Mouse (Mus musculus) liver, adult (tissue): Measurements from ENCODE around the gene Foxp2.

Experiments used
- GATA4 ChIP-seq: IDR thresholded peaks from 2 replicates; pipeline ENCODE4 v1.6.1; 2014; ENCODE audit warnings: mild to moderate bottlenecking, low read length; ENCODE audit not compliant: insufficient replicate concordance

The Foxp2 gene

GRCm38 (mm10) chr6:14977042-14977441 is 75.9 kb downstream of the Foxp2 start:
- TF ChIP-seq GATA4: no peak

- TF ChIP-seq GATA4: no peak
These were observed 77.1 kb downstream of the Foxp2 start for GRCm38 (mm10) chr6:14978201-14978600.

GRCm38 (mm10) chr6:15008113-15008512 is 107.0 kb downstream of the Foxp2 start:
- no peak for TF ChIP-seq GATA4

- TF ChIP-seq GATA4: no peak
These were observed 127.3 kb downstream of the Foxp2 start for GRCm38 (mm10) chr6:15028488-15028887.

- TF ChIP-seq GATA4: no peak
These were observed 128.4 kb downstream of the Foxp2 start for GRCm38 (mm10) chr6:15029446-15030125.

- no peak for TF ChIP-seq GATA4
These were observed 162.1 kb downstream of the Foxp2 start for GRCm38 (mm10) chr6:15063246-15063645.

GRCm38 (mm10) chr6:15101548-15101947 is 200.4 kb downstream of the Foxp2 start:
- TF ChIP-seq GATA4: no peak

GRCm38 (mm10) chr6:15120916-15121315 is 219.8 kb downstream of the Foxp2 start:
- TF ChIP-seq GATA4: no peak

- TF ChIP-seq GATA4: no peak
These were observed 220.2 kb downstream of the Foxp2 start for GRCm38 (mm10) chr6:15121339-15121738.

- TF ChIP-seq GATA4: no peak
These were observed 229.0 kb downstream of the Foxp2 start for GRCm38 (mm10) chr6:15130142-15130541.

- no peak for TF ChIP-seq GATA4
These were observed 240.9 kb downstream of the Foxp2 start for GRCm38 (mm10) chr6:15142094-15142493.

- no peak for TF ChIP-seq GATA4
These were observed 250.5 kb downstream of the Foxp2 start for GRCm38 (mm10) chr6:15151619-15152018.

GRCm38 (mm10) chr6:15163508-15164053 is 262.4 kb downstream of the Foxp2 start:
- TF ChIP-seq GATA4: no peak

GRCm38 (mm10) chr6:15176754-15177153 is 275.6 kb downstream of the Foxp2 start:
- TF ChIP-seq GATA4: no peak

- no peak for TF ChIP-seq GATA4
These were observed 291.7 kb downstream of the Foxp2 start for GRCm38 (mm10) chr6:15192877-15193276.

GRCm38 (mm10) chr6:15242176-15242942 is 341.2 kb downstream of the Foxp2 start:
- no peak for TF ChIP-seq GATA4
